30 mouse cellular contexts compared by ENCODE assay signal in the genomic region with DNA sequence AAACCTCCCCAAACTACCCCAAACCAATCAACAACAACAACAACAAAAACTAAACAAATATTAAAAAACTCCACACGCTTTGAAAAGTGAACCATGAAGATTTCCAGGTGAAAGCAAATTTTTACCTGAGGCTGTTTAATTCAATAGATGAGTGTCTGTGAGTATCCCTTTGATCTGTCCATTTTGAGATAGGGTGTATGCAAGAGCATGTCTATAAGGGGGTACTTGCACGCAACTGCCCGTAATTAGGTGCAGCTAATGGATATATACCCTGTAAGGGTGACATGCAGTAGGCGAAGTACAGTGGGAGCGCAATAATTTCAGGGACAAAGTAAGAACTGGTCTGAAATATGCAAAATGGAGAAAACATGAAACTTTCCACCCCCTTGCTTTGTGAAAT.
"Had no signal": no experiment of that assay in that cellular context is flagged by ENCODE, and none has a peak within 500 bp of the region (broad histone marks: within the 10 kb centered on the region; RNA-seq: fewer than 3 reads in every experiment).

No protein-coding gene starts in this region.

- H3K9ac ChIP-seq: heart, embryonic 12.5 days; heart, embryonic 13.5 days; heart, embryonic 15.5 days; hindbrain, embryonic 12.5 days; hindbrain, embryonic 13.5 days; hindbrain, embryonic 14.5 days; hindbrain, embryonic 15.5 days; kidney, embryonic 15.5 days had no signal

- ATAC-seq: hindbrain, embryonic 16.5 days; hindbrain, postnatal 0 days; inflammation-experienced regulatory T-cells, adult 6 months had no signal

- H3K4me3 ChIP-seq: heart, embryonic 10.5 days; heart, embryonic 12.5 days; heart, embryonic 13.5 days; heart, embryonic 15.5 days; hindbrain, embryonic 10.5 days; hindbrain, embryonic 12.5 days; hindbrain, embryonic 13.5 days; hindbrain, embryonic 15.5 days; kidney, embryonic 15.5 days; layer of hippocampus, adult 2 months; left cerebral cortex, adult 2 months had no signal

- H3K36me3 ChIP-seq: heart, embryonic 10.5 days; heart, embryonic 12.5 days; heart, embryonic 13.5 days; heart, embryonic 15.5 days; hindbrain, embryonic 10.5 days; hindbrain, embryonic 12.5 days; hindbrain, embryonic 13.5 days; hindbrain, embryonic 15.5 days; kidney, embryonic 15.5 days had no signal

- H3K9me3 ChIP-seq: heart, embryonic 10.5 days; heart, embryonic 13.5 days; heart, embryonic 15.5 days; hindbrain, embryonic 10.5 days; hindbrain, embryonic 12.5 days; hindbrain, embryonic 13.5 days; hindbrain, embryonic 15.5 days; kidney, embryonic 15.5 days had no signal

- H3K27me3 ChIP-seq: heart, embryonic 12.5 days; heart, embryonic 13.5 days; heart, embryonic 15.5 days; hindbrain, embryonic 12.5 days; hindbrain, embryonic 13.5 days; hindbrain, embryonic 15.5 days; kidney, embryonic 15.5 days had no signal

- H3K27ac ChIP-seq: heart, embryonic 10.5 days; heart, embryonic 13.5 days; heart, embryonic 15.5 days; hindbrain, embryonic 10.5 days; hindbrain, embryonic 12.5 days; hindbrain, embryonic 13.5 days; hindbrain, embryonic 14.5 days; hindbrain, embryonic 15.5 days; hindbrain, postnatal 0 days; kidney, embryonic 15.5 days; kidney, postnatal 0 days; layer of hippocampus, adult 2 months; left cerebral cortex, adult 2 months had no signal

- H3K4me1 ChIP-seq: heart, embryonic 10.5 days; heart, embryonic 12.5 days; heart, embryonic 13.5 days; heart, embryonic 15.5 days; hindbrain, embryonic 10.5 days; hindbrain, embryonic 12.5 days; hindbrain, embryonic 13.5 days; hindbrain, embryonic 15.5 days; kidney, embryonic 15.5 days had no signal

- DNase-seq: heart, postnatal 10 days; heart, postnatal 14 days; heart, postnatal 36 days; heart, postnatal 4 days; kidney, adult 11 months; kidney, adult 18-20 months; kidney, postnatal 10 days; kidney, postnatal 14 days; kidney, postnatal 25 days; kidney, postnatal 36 days; kidney, postnatal 4 days; layer of hippocampus, adult 9-11 months; layer of hippocampus, postnatal 36 days had no signal

- H3K4me2 ChIP-seq: heart, embryonic 11.5 days; heart, embryonic 12.5 days; heart, embryonic 13.5 days; heart, embryonic 15.5 days; hindbrain, embryonic 12.5 days; hindbrain, embryonic 13.5 days; hindbrain, embryonic 14.5 days; hindbrain, embryonic 15.5 days; kidney, embryonic 15.5 days had no signal
